Mouse (Mus musculus) lung, embryonic 16.5 days (tissue): ENCODE measurements around the gene Dock4. TPM values are rescaled to one million over a fixed set of nuclear protein-coding genes. Genes with fewer than 3 reads are reported as not detected.

Experiments used
- ATAC-seq: fragments of 200-750 bp; cut with Nextera tagmentation; 2 replicates; pipeline ENCODE4 v1.8.0; 2017; ENCODE audit warnings: low read depth, mild to moderate bottlenecking, moderate library complexity
- H3K27ac ChIP-seq: fragments of 300-500 bp; sonication (generic); 2 replicates; pipeline ENCODE4 v1.5.1; 2014; ENCODE audit warnings: mild to moderate bottlenecking, control low read depth, low read length
- H3K27me3 ChIP-seq: fragments of 300-500 bp; sonication (generic); 2 replicates; pipeline ENCODE4 v1.6.1; 2014; ENCODE audit warnings: low read depth, low read length, mixed read lengths; ENCODE audit not compliant: control insufficient read depth, insufficient read depth
- H3K36me3 ChIP-seq: fragments of 300-500 bp; sonication (generic); 2 replicates; pipeline ENCODE4 v1.6.1; 2014; ENCODE audit warnings: low read length; ENCODE audit not compliant: control insufficient read depth, insufficient read depth
- H3K4me1 ChIP-seq: fragments of 300-500 bp; sonication (generic); replicated peaks from 2 replicates; pipeline ENCODE4 v1.6.1; 2014; ENCODE audit warnings: low read length, mixed read lengths; ENCODE audit not compliant: control insufficient read depth, insufficient read depth
- H3K4me2 ChIP-seq: fragments of 300-500 bp; sonication (generic); 2 replicates; pipeline ENCODE4 v1.6.1; 2014; ENCODE audit warnings: low read depth, low read length, control low read depth
- H3K4me3 ChIP-seq: fragments of 300-500 bp; sonication (generic); 2 replicates; pipeline ENCODE4 v1.5.1; 2014; ENCODE audit warnings: mild to moderate bottlenecking, low read length, control low read depth
- H3K9ac ChIP-seq: fragments of 300-500 bp; sonication (generic); 2 replicates; pipeline ENCODE4 v1.6.1; 2014; ENCODE audit warnings: low read length, control low read depth
- H3K9me3 ChIP-seq: fragments of 300-500 bp; sonication (generic); 2 replicates; pipeline ENCODE4 v1.6.1; 2016; ENCODE audit warnings: low read length; ENCODE audit not compliant: control insufficient read depth
- WGBS: fragments of 180-500 bp; shearing (Covaris S2); extraction: QIAGEN DNeasy Blood & Tissue Kit; methylation state at CpG from one replicate; pipeline ENCODE4 v1.1.7; 2014; 5-methylcytosine and 5-hydroxymethylcytosine counted together
- polyA plus RNA-seq: library from polyadenylated mRNA; unstranded; fragments of >200 nt; fragmentation: Nextera tagmentation; extraction: Ambion mirVana; gene quantifications from 2 replicates; pipeline ENCODE4 v1.2.1, GENCODE M21; 2015

Gene Dock4
- polyA plus RNA-seq, 1 experiment from 2014 or later, result 28.4 TPM

DNA sequence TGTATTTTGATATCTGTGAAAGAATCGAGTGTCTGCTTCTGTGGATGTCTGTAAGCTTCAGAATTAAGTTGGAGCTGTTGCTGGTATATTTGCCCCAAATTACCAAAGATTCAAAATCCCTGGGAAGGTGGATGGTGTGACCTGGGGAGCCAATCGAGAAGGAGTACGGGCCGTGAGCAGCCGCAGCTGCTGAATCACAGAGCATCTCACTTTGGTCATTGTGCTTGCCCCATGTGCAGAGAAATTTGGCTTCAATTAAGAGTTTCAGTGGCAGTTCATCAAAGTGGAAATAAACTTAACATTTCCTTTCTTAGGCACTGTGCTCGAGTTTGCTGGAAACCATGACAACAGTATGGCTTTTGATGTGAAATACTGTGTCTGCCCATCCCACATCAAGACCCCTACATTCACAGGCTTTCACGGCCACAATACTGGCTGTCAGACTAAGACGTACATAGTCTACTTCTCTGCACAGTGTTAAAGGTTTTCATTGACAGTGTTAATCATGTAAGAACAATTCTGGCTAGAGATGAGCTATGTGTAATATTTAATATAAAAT, 321.6 kb downstream of the Dock4 start:
- H3K4me2 ChIP-seq, result no peak overlapping the region
- peak; percentile 23; the same call in 1 of the 2 replicates for ATAC-seq
- H3K4me1 ChIP-seq, result no peaks in the 10 kb centered on the region
- H3K27me3 ChIP-seq, result no peaks in the 10 kb centered on the region
- H3K9ac ChIP-seq, result no peak overlapping the region
- WGBS, result 78% methylated on average over 8 of the region's 8 CpGs
- no peaks in the 10 kb centered on the region for H3K36me3 ChIP-seq
- H3K27ac ChIP-seq, result no peak overlapping the region
- H3K9me3 ChIP-seq, result no peaks in the 10 kb centered on the region
- no peak overlapping the region for H3K4me3 ChIP-seq

- 74% methylated on average over 1 of the region's 1 CpGs for WGBS
- Histone ChIP-seq H3K36me3 (no peaks in the 10 kb centered on the region), H3K9ac (no peak overlapping the region), H3K4me2 (no peak overlapping the region), H3K27me3 (no peaks in the 10 kb centered on the region), H3K4me3 (no peak overlapping the region), H3K4me1 (no peaks in the 10 kb centered on the region), H3K27ac (no peak overlapping the region), H3K9me3 (no peaks in the 10 kb centered on the region)
- ATAC-seq, result no peak
These were observed 327.3 kb downstream of the Dock4 start for GRCm38 (mm10) chr12:40773091-40773490.

DNA sequence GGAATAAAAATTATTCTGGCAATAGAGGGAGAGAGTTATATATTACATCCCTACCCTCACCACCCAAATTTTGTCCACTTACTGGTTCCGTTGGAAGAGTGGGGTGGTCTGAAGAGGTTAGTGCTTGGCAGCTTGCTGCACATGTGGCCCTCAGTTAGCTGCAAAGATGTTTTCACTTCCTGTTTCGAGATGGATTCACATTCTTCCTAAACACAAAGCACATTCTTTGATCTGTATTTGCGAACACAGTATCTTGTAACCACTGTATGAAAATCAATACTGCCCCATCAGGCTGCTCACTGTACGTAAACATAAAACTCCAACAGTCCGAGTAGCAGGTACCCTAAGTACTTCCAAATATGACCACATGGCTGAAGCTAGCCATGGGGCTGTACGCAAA, 335.8 kb downstream of the Dock4 start:
- no peaks in the 10 kb centered on the region for H3K4me1 ChIP-seq
- H3K27ac ChIP-seq, result no peak overlapping the region
- H3K9ac ChIP-seq, result no peak overlapping the region
- WGBS, result 79% methylated on average over 6 of the region's 6 CpGs
- H3K4me3 ChIP-seq, result no peak overlapping the region
- H3K27me3 ChIP-seq, result no peaks in the 10 kb centered on the region
- H3K36me3 ChIP-seq, result no peaks in the 10 kb centered on the region
- H3K4me2 ChIP-seq, result no peak overlapping the region
- no peak for ATAC-seq
- H3K9me3 ChIP-seq, result no peaks in the 10 kb centered on the region

- no peaks in the 10 kb centered on the region for H3K4me1 ChIP-seq
- no peak overlapping the region for H3K4me3 ChIP-seq
- 42% methylated on average over 3 of the region's 3 CpGs for WGBS
- no peak overlapping the region for H3K9ac ChIP-seq
- ATAC-seq, result no peak
- H3K9me3 ChIP-seq, result no peaks in the 10 kb centered on the region
- no peak overlapping the region for H3K4me2 ChIP-seq
- H3K27ac ChIP-seq, result no peak overlapping the region
- no peaks in the 10 kb centered on the region for H3K27me3 ChIP-seq
- H3K36me3 ChIP-seq, result no peaks in the 10 kb centered on the region
These were observed 342.9 kb downstream of the Dock4 start for GRCm38 (mm10) chr12:40788621-40789111.

- no peaks in the 10 kb centered on the region for H3K4me1 ChIP-seq
- H3K27me3 ChIP-seq, result no peaks in the 10 kb centered on the region
- no peaks in the 10 kb centered on the region for H3K36me3 ChIP-seq
- WGBS, result 76% methylated on average over 10 of the region's 10 CpGs
- no peak overlapping the region for H3K9ac ChIP-seq
- no peak for ATAC-seq
- H3K4me3 ChIP-seq, result no peak overlapping the region
- no peaks in the 10 kb centered on the region for H3K9me3 ChIP-seq
- H3K27ac ChIP-seq, result no peak overlapping the region
- H3K4me2 ChIP-seq, result no peak overlapping the region
These were observed 343.9 kb downstream of the Dock4 start for GRCm38 (mm10) chr12:40789379-40790361.

GRCm38 (mm10) chr12:40791221-40791620, 345.5 kb downstream of the Dock4 start:
- no peak overlapping the region for H3K27ac ChIP-seq
- no peak overlapping the region for H3K4me3 ChIP-seq
- H3K4me2 ChIP-seq, result no peak overlapping the region
- WGBS, result 48% methylated on average over 5 of the region's 5 CpGs
- no peaks in the 10 kb centered on the region for H3K4me1 ChIP-seq
- H3K36me3 ChIP-seq, result no peaks in the 10 kb centered on the region
- no peak for ATAC-seq
- no peaks in the 10 kb centered on the region for H3K9me3 ChIP-seq
- H3K9ac ChIP-seq, result no peak overlapping the region
- no peaks in the 10 kb centered on the region for H3K27me3 ChIP-seq

DNA sequence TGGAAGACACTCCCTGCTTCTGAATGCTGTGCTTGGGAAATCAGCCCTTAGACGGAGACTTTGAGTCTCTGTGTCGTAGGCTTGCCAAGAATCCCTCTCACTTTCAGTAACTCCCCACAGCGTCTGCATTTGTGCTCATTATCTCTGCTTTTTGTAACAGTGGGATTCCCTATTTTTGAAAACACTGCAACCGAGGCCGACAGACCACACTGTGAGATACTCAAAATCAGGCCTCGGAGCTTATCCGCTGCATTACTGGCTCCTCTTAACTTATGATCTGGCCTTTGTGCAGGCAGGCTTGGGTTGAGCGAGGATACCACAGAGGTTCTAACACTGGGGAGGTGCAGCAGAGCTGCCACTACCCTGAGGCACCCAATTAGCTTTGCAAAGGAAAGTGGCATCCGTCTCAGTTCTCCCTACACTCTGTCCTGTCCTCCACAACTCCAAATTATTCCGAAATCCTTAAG, 346.5 kb downstream of the Dock4 start:
- Histone ChIP-seq H3K27me3 (no peaks in the 10 kb centered on the region), H3K9ac (no peak overlapping the region), H3K27ac (no peak overlapping the region), H3K36me3 (no peaks in the 10 kb centered on the region), H3K9me3 (no peaks in the 10 kb centered on the region), H3K4me2 (no peak overlapping the region), H3K4me3 (no peak overlapping the region), H3K4me1 (peaks cover 8% of the 10 kb centered on the region)
- peak; percentile 51; the same call in 1 of the 2 replicates for ATAC-seq
- WGBS, result 57% methylated on average over 10 of the region's 10 CpGs

- no peak for ATAC-seq
- no peak overlapping the region for H3K27ac ChIP-seq
- no peak overlapping the region for H3K4me2 ChIP-seq
- H3K4me1 ChIP-seq, result peaks cover 13% of the 10 kb centered on the region
- H3K27me3 ChIP-seq, result no peaks in the 10 kb centered on the region
- no peaks in the 10 kb centered on the region for H3K36me3 ChIP-seq
- H3K9ac ChIP-seq, result no peak overlapping the region
- H3K9me3 ChIP-seq, result no peaks in the 10 kb centered on the region
- H3K4me3 ChIP-seq, result no peak overlapping the region
- WGBS, result 71% methylated on average over 11 of the region's 11 CpGs
These were observed 348.3 kb downstream of the Dock4 start for GRCm38 (mm10) chr12:40794066-40794465.

GRCm38 (mm10) chr12:40794756-40795155, 349.0 kb downstream of the Dock4 start:
- no peaks in the 10 kb centered on the region for H3K9me3 ChIP-seq
- H3K4me3 ChIP-seq, result no peak overlapping the region
- no peak overlapping the region for H3K4me2 ChIP-seq
- H3K36me3 ChIP-seq, result no peaks in the 10 kb centered on the region
- no peak overlapping the region for H3K9ac ChIP-seq
- H3K4me1 ChIP-seq, result peaks cover 13% of the 10 kb centered on the region
- no peak for ATAC-seq
- no peak overlapping the region for H3K27ac ChIP-seq
- WGBS, result 63% methylated on average over 3 of the region's 3 CpGs
- H3K27me3 ChIP-seq, result no peaks in the 10 kb centered on the region
